Mouse (Mus musculus) liver, embryonic 14.5 days (tissue): ENCODE data around the gene Spin1.

ENCODE experiments used
- CTCF ChIP-seq: IDR thresholded peaks from 2 replicates; pipeline ENCODE4 v1.5.1; 2016; ENCODE audit warnings: antibody characterized with exemption, low read depth, control low read depth
- EP300 ChIP-seq: IDR thresholded peaks from 2 replicates; pipeline ENCODE4 v1.6.1; 2016; ENCODE audit warnings: antibody characterized with exemption, low read depth

GRCm38 (mm10) chr13:51153670-51154030 lies 53.0 kb downstream of the Spin1 start:
- TF ChIP-seq CTCF (no peak), EP300 (no peak)
